Mouse (Mus musculus) bone marrow macrophage, adult 2 months (primary cell): Measurements from ENCODE around the gene Cyp2c69.

ENCODE experiments used
- CTCF ChIP-seq: IDR thresholded peaks from 2 replicates; pipeline ENCODE4 v1.5.1; 2012; ENCODE audit warnings: low read depth, mild to moderate bottlenecking, low read length, moderate library complexity
- POLR2A ChIP-seq: IDR thresholded peaks from 2 replicates; pipeline ENCODE4 v1.6.1; 2012; ENCODE audit warnings: mild to moderate bottlenecking, low read depth, low read length, borderline replicate concordance

DNA sequence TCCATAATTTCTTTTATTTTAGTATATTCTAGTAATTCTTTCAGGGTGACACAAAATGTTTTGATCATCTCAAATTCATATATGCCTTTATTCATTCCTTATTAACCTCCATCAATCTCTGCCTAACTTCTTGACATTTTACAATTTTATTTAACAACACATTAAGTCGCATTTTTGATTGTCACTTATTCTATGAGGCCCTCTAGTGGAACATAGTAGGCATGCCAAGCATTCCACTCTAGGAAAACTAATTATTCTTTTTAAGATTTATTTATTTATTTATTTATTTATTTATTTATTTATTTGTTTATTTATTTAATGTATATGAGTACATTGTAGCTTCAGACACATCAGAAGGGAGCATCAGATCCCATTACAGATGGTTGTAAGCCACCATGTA is 43.4 kb upstream of the Cyp2c69 start:
- TF ChIP-seq POLR2A (no peak), CTCF (no peak)
